Mouse (Mus musculus) spleen, postnatal 0 days (tissue): ENCODE results near the gene Gm12887. TPM values are rescaled to one million over a fixed set of nuclear protein-coding genes. Genes with fewer than 3 reads are reported as not detected.

Experiments
- polyA plus RNA-seq: library from polyadenylated mRNA; unstranded; fragments of >200 nt; fragmentation: Nextera tagmentation; extraction: Ambion mirVana; gene quantifications from 2 replicates; pipeline ENCODE4 v1.2.1, GENCODE M21; 2015

Gene Gm12887
- polyA plus RNA-seq: not detected in 2 replicates

GRCm38 (mm10) chr4:121622003-121622402, at the start of gene Gm12887:
TSS of gene Gm12887 (minus strand) at chr4:121622103.

Other genes with a start within 250 kb of the Gm12887 start
- gene Gm12886, start 199.0 kb downstream of the Gm12887 start, polyA plus RNA-seq: not detected in 2 replicates